Mouse (Mus musculus) liver, postnatal 0 days (tissue): ENCODE measurements around the gene Slc36a4.

Experiments used
- CTCF ChIP-seq: sonication (generic); IDR thresholded peaks from 2 replicates; pipeline ENCODE4 v1.5.1; 2016; ENCODE audit warnings: antibody characterized with exemption, low read depth
- EP300 ChIP-seq: IDR thresholded peaks from 2 replicates; pipeline ENCODE4 v1.6.1; 2016; ENCODE audit warnings: antibody characterized with exemption, low read depth, mild to moderate bottlenecking

DNA sequence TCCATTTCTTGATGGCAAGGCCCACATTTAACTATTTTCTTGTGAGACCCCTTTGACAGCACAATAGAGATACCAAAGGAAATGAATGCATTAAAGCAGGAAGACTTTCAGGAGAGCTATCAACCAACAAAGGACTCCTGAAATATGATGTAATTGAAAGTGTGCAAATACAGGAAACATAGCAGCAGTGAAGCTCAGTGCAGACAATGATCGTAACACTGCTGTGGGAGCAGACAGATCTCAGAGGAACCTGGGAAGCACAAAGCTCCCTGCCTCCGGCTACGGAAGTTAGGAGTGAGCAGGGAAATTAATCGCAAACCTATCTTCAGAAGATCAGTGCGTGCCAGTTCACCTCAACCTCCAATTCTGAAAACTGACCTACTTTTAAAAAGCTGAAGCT is 38.8 kb downstream of the Slc36a4 start:
- no peak for TF ChIP-seq EP300
- TF ChIP-seq CTCF, result no peak
